ENCODE assay signal across 8 mouse cellular contexts in genomic region chr1:92956571-92957335, GRCm38 (mm10). TPM values are rescaled to one million over a fixed set of nuclear protein-coding genes. Genes with fewer than 3 reads are reported as not detected.
DNase-seq lines count a peak whose midpoint lies in the region; ATAC-seq lines count a peak whose summit lies in the region.
"Not testable (repeated sequence)": the region's sequence is repeated elsewhere in the genome, so short reads cannot be mapped to it uniquely, and the experiment has no call there.

No protein-coding gene starts in this region.

- H3K27ac ChIP-seq in embryonic facial prominence, embryonic 12.5 days, result not testable (repeated sequence)

- not testable (repeated sequence) for H3K4me1 ChIP-seq in embryonic facial prominence, embryonic 12.5 days

- WGBS in embryonic facial prominence, embryonic 12.5 days, result 10% methylated on average over 11 of the region's 11 CpGs

- H3K4me2 ChIP-seq in embryonic facial prominence, embryonic 12.5 days (replicated peaks), result peak overlapping the region; percentile 42

- ATAC-seq in embryonic facial prominence, embryonic 12.5 days (ENCODE audit: insufficient number of reproducible peaks, insufficient read depth, low FRiP score, low TSS enrichment), result not testable (repeated sequence)

- not testable (repeated sequence) for H3K9ac ChIP-seq in embryonic facial prominence, embryonic 12.5 days

- intact Hi-C loops in left cerebral cortex, postnatal 10 days (cut with DNase I), result loop anchor here (2.0 kb wide), 1 partner anchor 56 kb away; no protein-coding TSS in a partner anchor

- not testable (repeated sequence) for H3K27me3 ChIP-seq in embryonic facial prominence, embryonic 12.5 days

- DNase-seq in adrenal gland, adult 18-20 months (ENCODE audit: low spot score in 2 of 2), result peak; percentile 69 to 70
- peak; percentile 75 for DNase-seq in heart, adult 8-10 months (ENCODE audit: low spot score)
- peak; percentile 62 for DNase-seq in kidney, adult 11 months
- DNase-seq in left cerebral cortex, postnatal 10 days (ENCODE audit: extremely low spot score in 1 of 2, low spot score in 2 of 2), result peak; percentile 53 to 65
- DNase-seq in lung, postnatal 36 days, result peak; percentile 89
- peak; percentile 72 to 78 for DNase-seq in right cerebral cortex, postnatal 10 days (ENCODE audit: low spot score in 2 of 2)
- DNase-seq in urinary bladder, postnatal 14 days (ENCODE audit: low spot score), result peak; percentile 65

- not testable (repeated sequence) for H3K4me3 ChIP-seq in embryonic facial prominence, embryonic 12.5 days

- not testable (repeated sequence) for H3K36me3 ChIP-seq in embryonic facial prominence, embryonic 12.5 days

- H3K9me3 ChIP-seq in embryonic facial prominence, embryonic 12.5 days, result not testable (repeated sequence)

RNA-seq across cellular contexts. Expression of gene Gpr35, which starts 6.1 kb away (rescaled TPM):
- total RNA-seq in adrenal gland, adult 18-20 months (2021), result 1 to 10 TPM; 1.4 TPM
- 0.36 and 0.57 TPM in 2 replicates for polyA plus RNA-seq in embryonic facial prominence, embryonic 12.5 days (2016; fragmentation: Nextera tagmentation; extraction: Ambion mirVana)
- 1 to 10 TPM in 1 of 4 experiments, under 1 TPM in 3; 0.19 to 1.3 (median 0.47) TPM for total RNA-seq in heart, adult 8-10 months (2022)
- under 1 TPM; 0.11 to 0.22 TPM for total RNA-seq in left cerebral cortex, postnatal 10 days (2021)

RNA-seq across cellular contexts. Expression of gene Capn10, which starts 22.6 kb away (rescaled TPM):
- total RNA-seq in adrenal gland, adult 18-20 months (2021), result 10 to 100 TPM; 14.5 to 16.8 TPM
- polyA plus RNA-seq in embryonic facial prominence, embryonic 12.5 days (2016; fragmentation: Nextera tagmentation; extraction: Ambion mirVana), result 42.7 and 44.7 TPM in 2 replicates
- total RNA-seq in heart, adult 8-10 months (2022), result 1 to 10 TPM; 4.9 to 7.4 (median 6.7) TPM
- total RNA-seq in left cerebral cortex, postnatal 10 days (2021), result 10 to 100 TPM; 50.3 to 51.0 TPM

RNA-seq across cellular contexts. Expression of gene Rnpepl1, which starts 46.2 kb away (rescaled TPM):
- 10 to 100 TPM; 58.2 to 80.9 TPM for total RNA-seq in adrenal gland, adult 18-20 months (2021)
- 38.4 and 39.4 TPM in 2 replicates for polyA plus RNA-seq in embryonic facial prominence, embryonic 12.5 days (2016; fragmentation: Nextera tagmentation; extraction: Ambion mirVana)
- total RNA-seq in heart, adult 8-10 months (2022), result 10 to 100 TPM; 72.0 to 80.4 (median 77.3) TPM
- total RNA-seq in left cerebral cortex, postnatal 10 days (2021), result 10 to 100 TPM; 41.5 to 41.7 TPM

RNA-seq across cellular contexts. Expression of gene Aqp12, which starts 49.4 kb away (rescaled TPM):
- under 1 TPM in 1 of 2 experiments, not detected in 1; 0.36 TPM for total RNA-seq in adrenal gland, adult 18-20 months (2021)
- polyA plus RNA-seq in embryonic facial prominence, embryonic 12.5 days (2016; fragmentation: Nextera tagmentation; extraction: Ambion mirVana), result not detected in 2 replicates
- total RNA-seq in heart, adult 8-10 months (2022), result not detected
- total RNA-seq in left cerebral cortex, postnatal 10 days (2021), result not detected

RNA-seq across cellular contexts. Expression of gene Dusp28, which starts 50.0 kb away (rescaled TPM):
- 10 to 100 TPM; 14.3 to 14.5 TPM for total RNA-seq in adrenal gland, adult 18-20 months (2021)
- polyA plus RNA-seq in embryonic facial prominence, embryonic 12.5 days (2016; fragmentation: Nextera tagmentation; extraction: Ambion mirVana), result 10.8 and 10.9 TPM in 2 replicates
- total RNA-seq in heart, adult 8-10 months (2022), result 10 to 100 TPM; 15.6 to 16.6 (median 16.5) TPM
- total RNA-seq in left cerebral cortex, postnatal 10 days (2021), result 1 to 10 TPM; 7.1 to 7.2 TPM
